Mouse (Mus musculus) spleen, postnatal 10 days (tissue): ENCODE results near the gene Gm29735.
"Not testable (repeated sequence)": the region's sequence is repeated elsewhere in the genome, so short reads cannot be mapped to it uniquely, and the experiment has no call there.

ENCODE experiments used
- DNase-seq, 2 experiments: peaks; one replicate each; pipeline ENCODE4 v3.0.0; 2021 to 2022; ENCODE audit warnings: low spot score in 2 of 2

Gm29735 gene

GRCm38 (mm10) chr7:142120629-142121028, 36.3 kb downstream of the Gm29735 start, which contains the start of gene Gm45618:
Gm45618 (minus strand) TSS chr7:142120729.
- not testable (repeated sequence) for DNase-seq

GRCm38 (mm10) chr7:142119632-142120031, 37.3 kb downstream of the Gm29735 start:
- DNase-seq = peak in 1 of 2 experiments; percentile 39
